Mouse (Mus musculus) lung, adult 2 months (tissue): Measurements from ENCODE around the gene Usp39. TPM values are rescaled to one million over a fixed set of nuclear protein-coding genes. Genes with fewer than 3 reads are reported as not detected.
A peak's percentile ranks its signal among the peaks of the same experiment; 100 is the strongest.

ENCODE experiments used
- DNase-seq: peaks from one replicate; pipeline ENCODE4 v3.0.0; 2022
- H3K4me1 ChIP-seq: fragments of 200-500 bp; 2 replicates; pipeline ENCODE4 v1.6.1; 2011; ENCODE audit warnings: low read length; ENCODE audit not compliant: control insufficient read depth, insufficient read depth
- H3K4me3 ChIP-seq: fragments of 200-500 bp; replicated peaks from 2 replicates; pipeline ENCODE3; 2011; ENCODE audit warnings: low read depth, mild to moderate bottlenecking, control low read depth, low read length; ENCODE audit errors: extremely low read depth
- CTCF ChIP-seq: fragments of 200-500 bp; IDR thresholded peaks from 2 replicates; pipeline ENCODE4 v1.5.1; 2011; ENCODE audit warnings: mild to moderate bottlenecking, low read length, control low read depth; ENCODE audit not compliant: insufficient read depth
- POLR2A ChIP-seq: fragments of 200-500 bp; IDR thresholded peaks from 2 replicates; pipeline ENCODE4 v1.6.1; 2011; ENCODE audit warnings: low read depth, mild to moderate bottlenecking, control low read depth, low read length, borderline replicate concordance; ENCODE audit errors: extremely low read depth
- WGBS: fragments of 180-500 bp; shearing (Covaris S2); methylation state at CpG from one replicate; pipeline ENCODE4 v1.1.7; 2018; 5-methylcytosine and 5-hydroxymethylcytosine counted together
- polyA plus RNA-seq: library from polyadenylated mRNA; depleted of rRNA; stranded (reverse); fragments of >200 nt; gene quantifications from 2 replicates; pipeline ENCODE4 v1.2.3, GENCODE M21; 2012

Gene Usp39
- polyA plus RNA-seq, 1 experiment: 21.8 TPM

DNA sequence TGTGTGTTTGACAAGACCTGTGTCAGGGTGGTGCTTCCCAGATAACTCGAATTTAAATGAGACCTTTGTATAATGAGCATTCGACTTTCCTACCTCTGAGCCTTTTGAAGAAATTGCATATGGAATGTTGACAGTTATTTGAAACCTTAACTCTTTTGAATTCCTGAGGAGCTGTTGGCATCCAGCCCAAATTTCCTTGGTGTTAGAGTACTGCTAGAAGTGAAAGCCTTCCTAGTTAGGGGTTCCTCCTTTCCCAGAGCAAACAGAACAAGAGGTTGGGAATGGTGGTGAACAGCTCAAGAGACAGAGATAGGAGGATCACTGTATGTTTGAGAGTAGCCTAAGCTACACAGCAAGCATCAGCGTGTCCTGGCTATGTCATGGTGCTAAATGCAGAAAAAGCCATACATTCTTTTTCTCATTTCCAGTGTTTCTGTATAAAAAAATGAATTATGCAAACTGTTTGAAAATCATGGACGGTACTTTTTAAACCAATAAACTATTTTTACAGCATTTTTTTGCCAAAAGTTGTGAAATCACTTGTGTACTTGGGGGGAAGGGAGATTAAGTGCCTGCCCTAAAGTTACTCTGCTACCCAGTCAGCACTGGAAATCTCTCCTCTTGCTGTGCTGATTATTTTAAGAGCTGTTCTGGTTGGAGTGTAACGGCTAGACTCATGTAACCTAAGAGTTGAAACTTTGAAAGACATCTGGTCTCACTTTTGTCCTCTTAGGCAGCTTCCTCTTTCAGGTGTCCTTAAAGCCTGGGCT, 7.8 kb upstream of the Usp39 start:
- 37% methylated on average over 5 of the region's 5 CpGs for WGBS
- DNase-seq: peak; percentile 50
- Histone ChIP-seq H3K4me3 (no peak overlapping the region), H3K4me1 (peaks cover 18% of the 10 kb centered on the region)
- no peak for TF ChIP-seq CTCF
- TF ChIP-seq POLR2A: no peak

DNA sequence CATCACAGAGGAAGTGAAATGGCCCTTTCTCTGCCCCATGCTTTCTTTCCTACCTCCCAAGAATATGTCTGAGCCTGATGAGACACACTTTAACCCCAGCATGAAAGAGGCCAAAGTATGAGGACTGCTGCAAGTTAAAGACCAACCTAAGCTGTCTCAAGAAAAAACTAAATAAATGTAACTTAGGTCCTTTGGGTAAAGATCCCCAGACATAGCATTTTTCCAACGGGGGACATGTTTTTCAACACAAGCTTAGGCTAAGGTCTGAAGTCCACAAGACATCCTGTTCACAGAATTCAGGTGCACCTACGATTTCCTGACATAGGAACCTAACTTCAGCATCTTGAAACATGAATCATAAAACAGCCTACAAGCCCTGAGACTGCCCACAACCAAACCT, 5.2 kb upstream of the Usp39 start:
- Histone ChIP-seq H3K4me1 (peaks cover 18% of the 10 kb centered on the region), H3K4me3 (no peak overlapping the region)
- TF ChIP-seq CTCF (no peak), POLR2A (no peak)
- no peak for DNase-seq
- 85% methylated on average over 2 of the region's 2 CpGs for WGBS

DNA sequence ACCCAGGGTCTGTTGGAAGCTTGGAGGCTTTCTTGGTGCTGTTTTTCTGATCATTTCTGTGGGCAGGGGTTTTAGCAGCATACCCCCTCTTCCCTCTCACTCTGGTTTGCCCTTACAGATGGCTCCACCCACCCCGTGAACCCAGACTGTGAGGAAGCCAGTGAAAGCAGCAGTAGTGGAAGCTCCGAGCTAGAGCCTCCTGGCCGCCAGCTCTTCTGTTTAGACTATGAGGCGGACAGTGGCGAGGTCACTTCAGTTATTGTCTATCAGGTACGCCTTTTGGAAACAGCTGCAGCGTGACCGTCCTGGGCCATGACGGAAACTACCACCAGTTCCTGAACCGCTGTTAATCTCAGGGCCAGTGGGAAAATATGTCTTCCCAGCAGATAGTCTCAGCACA, 3.4 kb upstream of the Usp39 start:
- no peak for DNase-seq
- Histone ChIP-seq H3K4me3 (no peak overlapping the region), H3K4me1 (peaks cover 16% of the 10 kb centered on the region)
- 51% methylated on average over 10 of the region's 10 CpGs for WGBS
- TF ChIP-seq CTCF: no peak
- TF ChIP-seq POLR2A: no peak

DNA sequence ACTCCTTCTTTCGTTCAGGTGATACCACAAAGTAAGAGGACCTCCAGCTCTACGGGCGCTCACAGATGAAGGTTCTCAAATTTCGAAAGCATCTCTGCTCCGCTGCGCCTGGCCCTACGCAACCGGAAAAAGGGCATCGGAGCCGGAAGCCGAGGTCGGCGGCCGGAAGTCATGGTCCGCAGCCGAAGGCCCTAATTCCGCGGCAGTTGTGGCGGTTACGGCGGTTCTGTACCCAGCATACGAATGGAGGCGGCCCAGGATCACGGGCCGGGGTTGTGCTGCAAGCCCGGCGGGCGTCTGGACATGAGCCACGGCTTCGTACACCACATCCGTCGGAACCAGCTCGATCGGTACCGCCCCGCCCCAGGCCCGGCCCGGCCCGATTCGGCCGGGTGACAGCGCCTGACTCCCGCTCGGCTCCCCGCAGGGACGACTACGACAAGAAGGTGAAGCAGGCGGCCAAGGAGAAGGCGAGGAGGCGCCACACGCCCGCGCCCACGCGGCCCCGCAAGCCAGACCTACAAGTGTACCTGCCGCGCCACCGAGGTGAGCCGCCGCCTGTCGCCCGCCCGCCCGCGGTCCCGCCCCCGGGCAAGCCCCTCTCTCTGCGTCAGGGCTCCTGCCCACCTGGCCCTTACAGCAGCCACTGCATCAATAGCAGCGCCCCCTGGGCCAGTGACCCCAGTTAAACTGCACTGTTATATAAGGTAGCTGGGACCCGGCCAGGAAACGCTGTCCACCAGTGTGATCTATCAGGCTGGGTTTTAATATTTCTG, 2.4 kb upstream of the Usp39 start, which contains the start of gene 0610030E20Rik:
Gene 0610030E20Rik (plus strand): TSS at position 152 of the 776 bp plus-strand sequence.
- Histone ChIP-seq H3K4me1 (peaks cover 14% of the 10 kb centered on the region), H3K4me3 (peak within 1 kb of the TSS; percentile 83)
- DNase-seq: peak; percentile 78
- WGBS: under 1% methylated on average over 72 of the region's 72 CpGs
- TF ChIP-seq CTCF (no peak), POLR2A (peak; percentile 71; the same call in 1 of the 2 replicates)

DNA sequence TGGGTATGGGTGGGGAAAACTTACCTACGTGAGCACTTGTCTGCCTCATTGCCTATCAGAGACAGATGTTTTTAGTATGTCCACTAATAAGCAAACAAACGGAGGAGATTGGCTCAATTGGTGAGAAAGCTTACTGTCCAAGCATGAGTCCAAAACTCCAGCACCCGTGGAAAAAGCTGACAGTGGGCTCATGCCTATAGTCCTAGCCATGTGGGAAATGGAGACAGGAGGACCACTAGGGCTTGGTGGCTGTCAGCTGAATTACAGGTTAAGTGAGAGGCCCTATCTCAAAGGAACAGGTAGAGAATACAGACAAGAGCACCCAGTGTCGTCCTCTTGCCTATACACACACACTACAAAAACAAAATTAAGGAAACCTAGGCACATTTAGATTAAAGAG, 1.3 kb upstream of the Usp39 start:
- Histone ChIP-seq H3K4me3 (no peak overlapping the region), H3K4me1 (peaks cover 14% of the 10 kb centered on the region)
- 87% methylated on average over 4 of the region's 4 CpGs for WGBS
- TF ChIP-seq POLR2A: no peak
- no peak for TF ChIP-seq CTCF
- no peak for DNase-seq

DNA sequence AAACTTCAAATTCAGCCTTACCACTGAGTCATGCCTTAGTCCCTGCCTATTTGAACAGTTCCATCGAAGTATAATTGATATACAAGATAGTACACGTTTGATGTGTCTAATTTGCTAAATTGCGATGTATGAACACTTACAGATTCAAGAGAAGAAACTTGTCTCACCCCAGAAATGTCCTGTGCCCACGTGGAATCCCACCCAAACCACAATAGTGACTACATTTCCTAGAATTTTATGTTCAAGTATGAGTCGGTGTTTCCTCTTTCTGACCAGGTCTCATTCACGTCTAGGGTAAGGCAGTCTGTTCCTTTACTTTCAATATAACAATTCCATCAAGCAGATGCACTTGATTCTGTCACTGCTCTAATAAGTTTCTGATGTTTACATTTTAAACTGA, 649 bp upstream of the Usp39 start:
- 30% methylated on average over 6 of the region's 6 CpGs for WGBS
- DNase-seq: no peak
- H3K4me3 ChIP-seq: no peak overlapping the region
- peaks cover 14% of the 10 kb centered on the region for H3K4me1 ChIP-seq
- TF ChIP-seq POLR2A: no peak
- TF ChIP-seq CTCF: no peak

DNA sequence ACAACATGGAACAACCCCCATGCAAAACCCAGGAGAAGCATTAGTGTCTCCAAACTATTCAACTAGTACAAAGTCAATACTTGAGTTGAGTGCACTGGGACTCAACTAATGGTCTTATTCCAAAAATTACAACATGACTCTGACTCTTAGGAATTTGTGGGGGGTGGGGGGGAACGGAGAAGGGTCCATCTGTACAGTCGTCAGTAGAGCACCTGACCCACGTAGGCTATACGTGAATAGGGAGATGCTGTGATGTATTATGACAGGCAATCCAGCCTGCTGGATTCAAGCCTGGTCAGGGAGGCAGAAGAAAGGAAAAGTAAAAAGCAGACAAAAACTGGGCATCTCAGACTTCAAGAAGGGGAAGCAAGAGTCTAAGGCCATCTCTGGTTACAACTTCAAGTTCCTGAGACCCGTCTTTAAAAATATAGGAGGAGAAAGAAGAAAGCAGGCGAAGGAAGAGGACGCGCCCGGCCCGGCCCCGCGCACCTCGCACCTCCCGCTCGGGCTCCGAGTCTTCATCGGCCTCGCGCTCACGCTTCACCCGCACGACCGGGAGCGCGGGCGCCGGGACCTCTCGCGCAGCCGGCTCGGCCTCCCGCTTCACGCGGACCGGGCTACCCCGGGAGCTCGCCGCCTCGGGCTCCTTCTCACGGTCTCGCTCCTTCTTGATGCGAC, 449 bp downstream of the Usp39 start:
- peaks cover 14% of the 10 kb centered on the region for H3K4me1 ChIP-seq
- H3K4me3 ChIP-seq: peak overlapping the region; percentile 68
- WGBS: under 1% methylated on average over 42 of the region's 42 CpGs
- TF ChIP-seq POLR2A (no peak), CTCF (no peak)
- no peak for DNase-seq

DNA sequence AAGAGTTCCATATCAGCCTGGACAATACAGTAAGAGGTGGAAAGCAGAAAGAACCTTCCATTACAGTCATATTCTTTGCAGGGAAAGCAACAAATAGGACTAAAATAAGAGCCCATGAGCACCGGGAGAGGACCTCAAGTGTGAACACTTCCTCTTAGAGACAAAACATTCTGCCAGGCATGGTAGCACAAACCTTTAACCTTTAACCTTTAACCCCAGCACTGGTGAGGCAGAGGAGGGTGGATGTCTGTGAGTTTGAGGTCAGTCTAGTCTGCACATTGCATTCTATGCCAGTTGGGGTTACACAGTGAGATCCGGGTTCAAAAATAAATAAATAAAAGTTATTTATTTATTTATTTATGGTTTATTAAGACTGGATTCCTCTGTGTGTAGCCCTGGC, 4.5 kb downstream of the Usp39 start:
- TF ChIP-seq POLR2A: no peak
- no peak for TF ChIP-seq CTCF
- no peak for DNase-seq
- WGBS: 50% methylated on average over 2 of the region's 2 CpGs
- no peaks in the 10 kb centered on the region; the same call in 1 of the 2 replicates for H3K4me1 ChIP-seq
- no peak overlapping the region for H3K4me3 ChIP-seq

DNA sequence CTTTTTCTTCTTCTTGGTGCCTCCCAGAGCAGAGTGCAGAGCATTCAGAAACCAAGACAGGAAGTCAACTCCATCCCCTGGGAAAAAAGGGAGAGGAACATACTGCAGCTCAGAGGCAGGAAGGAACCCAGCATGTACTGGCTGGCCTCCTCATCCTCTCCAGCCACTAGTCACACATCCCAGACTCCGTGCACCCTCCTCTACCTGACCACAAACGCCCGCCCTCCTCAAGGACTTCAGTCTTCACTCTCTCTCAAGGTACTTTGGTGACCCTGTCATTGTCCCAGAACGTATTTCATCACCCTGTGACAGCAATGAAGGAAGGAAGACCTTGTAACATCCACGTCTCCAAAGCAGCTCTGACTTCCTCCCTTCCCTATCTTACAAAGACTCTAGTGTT, 11.9 kb downstream of the Usp39 start:
- DNase-seq: no peak
- WGBS: 62% methylated on average over 5 of the region's 5 CpGs
- H3K4me1 ChIP-seq: no peaks in the 10 kb centered on the region
- no peak for TF ChIP-seq POLR2A
- TF ChIP-seq CTCF: no peak
- no peak overlapping the region for H3K4me3 ChIP-seq
